Mouse (Mus musculus) MEL (cell line): ENCODE measurements around the gene Ager.

Experiments used
- CHD1 ChIP-seq: IDR thresholded peaks from 2 replicates; pipeline ENCODE4 v1.6.1; 2012; ENCODE audit warnings: low read depth, mild to moderate bottlenecking, inconsistent platforms, low read length, improper control_type of control experiment
- CHD2 ChIP-seq: IDR thresholded peaks from 2 replicates; pipeline ENCODE4 v1.6.1; 2011; ENCODE audit warnings: low read length, improper control_type of control experiment
- CTCF ChIP-seq, 3 experiments: IDR thresholded peaks in 2 of 3; conservative IDR thresholded peaks in 1 of 3; 2 replicates each; pipeline ENCODE4 v1.5.1; 2011 to 2012; ENCODE audit warnings: low read length in 3 of 3, low read depth in 2 of 3, mild to moderate bottlenecking in 2 of 3, improper control_type of control experiment in 1 of 3, inconsistent platforms in 1 of 3, mixed read lengths in 1 of 3, moderate library complexity in 1 of 3; ENCODE audit not compliant: control insufficient read depth in 1 of 3, insufficient read depth in 1 of 3, poor library complexity in 1 of 3, severe bottlenecking in 1 of 3
- E2F4 ChIP-seq: IDR thresholded peaks from 2 replicates; pipeline ENCODE4 v1.6.1; 2011; ENCODE audit warnings: low read depth, low read length, improper control_type of control experiment, borderline replicate concordance
- GATA1 ChIP-seq: IDR thresholded peaks from 2 replicates; pipeline ENCODE4 v1.6.1; 2011; ENCODE audit warnings: low read depth, low read length, improper control_type of control experiment
- JUND ChIP-seq: IDR thresholded peaks from 2 replicates; pipeline ENCODE4 v1.6.1; 2011; ENCODE audit warnings: low read depth, mild to moderate bottlenecking, improper control_type of control experiment, low read length
- KAT2A ChIP-seq: conservative IDR thresholded peaks from 2 replicates; pipeline ENCODE4 v1.6.1; 2012; ENCODE audit warnings: low read depth, low read length, improper control_type of control experiment, inconsistent platforms
- MAX ChIP-seq: IDR thresholded peaks from 2 replicates; pipeline ENCODE4 v1.6.1; 2011; ENCODE audit warnings: low read length, improper control_type of control experiment
- MAZ ChIP-seq: IDR thresholded peaks from 2 replicates; pipeline ENCODE4 v1.6.1; 2012; ENCODE audit warnings: low read depth, mild to moderate bottlenecking, inconsistent platforms, low read length, improper control_type of control experiment
- POLR2A ChIP-seq, 2 experiments: IDR thresholded peaks; 2 replicates each; pipeline ENCODE4 v1.6.1; 2011 to 2012; ENCODE audit warnings: low read length in 2 of 2, mild to moderate bottlenecking in 2 of 2, control low read depth in 1 of 2, improper control_type of control experiment in 1 of 2, low read depth in 1 of 2, moderate library complexity in 1 of 2; ENCODE audit not compliant: control insufficient read depth in 1 of 2, insufficient read depth in 1 of 2, poor library complexity in 1 of 2
- TAL1 ChIP-seq: IDR thresholded peaks from 2 replicates; pipeline ENCODE4 v1.6.1; 2012; ENCODE audit warnings: mild to moderate bottlenecking, inconsistent platforms, low read length, moderate library complexity, mixed read lengths
- UBTF ChIP-seq: IDR thresholded peaks from 2 replicates; pipeline ENCODE4 v1.6.1; 2012; ENCODE audit warnings: low read depth, mild to moderate bottlenecking, inconsistent platforms, low read length, improper control_type of control experiment, moderate library complexity, borderline replicate concordance; ENCODE audit not compliant: insufficient read depth
- USF1 ChIP-seq: IDR thresholded peaks from 2 replicates; pipeline ENCODE4 v1.6.1; 2014; ENCODE audit warnings: low read depth, mild to moderate bottlenecking, inconsistent platforms, low read length, improper control_type of control experiment, moderate library complexity
- ZKSCAN1 ChIP-seq: IDR thresholded peaks from 2 replicates; pipeline ENCODE4 v1.6.1; 2012; ENCODE audit warnings: low read depth, mild to moderate bottlenecking, inconsistent platforms, low read length, improper control_type of control experiment, moderate library complexity

- TF ChIP-seq USF1 (no peak), E2F4 (no peak), CHD1 (no peak), CTCF (IDR thresholded peaks at IDR 0.05 in 2 of 3, conservative IDR thresholded peaks at IDR 0.05 in 1 of 3; ENCODE audit: control insufficient read depth in 1 of 3, insufficient read depth in 1 of 3, low read depth in 2 of 3, low read length in 3 of 3, poor library complexity in 1 of 3, severe bottlenecking in 1 of 3) (no peak), POLR2A (IDR thresholded peaks at IDR 0.05; ENCODE audit: control insufficient read depth in 1 of 2, insufficient read depth in 1 of 2, low read depth in 1 of 2, low read length in 2 of 2, poor library complexity in 1 of 2) (no peak), ZKSCAN1 (no peak; the same call in 1 of the 2 replicates), JUND (no peak), MAX (no peak), CHD2 (no peak), UBTF (no peak), GATA1 (peak; percentile 83), KAT2A (0 out of 2 replicates have a peak, but pooled peaks have one; percentile 19), TAL1 (peak; percentile 94), MAZ (peak; percentile 86)
Measured at GRCm38 (mm10) chr17:34613054-34613645, 15.5 kb downstream of the Ager start.
